Mouse (Mus musculus) neural tube, embryonic 13.5 days (tissue): ENCODE data around the gene Rab11fip4. TPM values are rescaled to one million over a fixed set of nuclear protein-coding genes. Genes with fewer than 3 reads are reported as not detected.

Source experiments
- ATAC-seq: fragments of 200-750 bp; cut with Nextera tagmentation; 2 replicates; pipeline ENCODE4 v1.8.0; 2017; ENCODE audit warnings: low read depth, mild to moderate bottlenecking, moderate TSS enrichment, moderate library complexity
- H3K27ac ChIP-seq: fragments of 300-500 bp; sonication (generic); replicated peaks from 2 replicates; pipeline ENCODE4 v1.5.1; 2015; ENCODE audit warnings: moderate library complexity, mild to moderate bottlenecking, inconsistent platforms
- H3K27me3 ChIP-seq: fragments of 300-500 bp; sonication (generic); 2 replicates; pipeline ENCODE4 v1.6.1; 2015; ENCODE audit warnings: mild to moderate bottlenecking, inconsistent platforms
- H3K36me3 ChIP-seq: fragments of 300-500 bp; sonication (generic); 2 replicates; pipeline ENCODE4 v1.6.1; 2015; ENCODE audit warnings: mild to moderate bottlenecking, inconsistent platforms
- H3K4me1 ChIP-seq: fragments of 300-500 bp; sonication (generic); replicated peaks from 2 replicates; pipeline ENCODE4 v1.6.1; 2015; ENCODE audit warnings: inconsistent platforms
- H3K4me2 ChIP-seq: fragments of 300-500 bp; sonication (generic); 2 replicates; pipeline ENCODE4 v1.6.1; 2015; ENCODE audit warnings: inconsistent platforms, mild to moderate bottlenecking, moderate library complexity
- H3K4me3 ChIP-seq: fragments of 300-500 bp; sonication (generic); 2 replicates; pipeline ENCODE4 v1.5.1; 2015; ENCODE audit warnings: mild to moderate bottlenecking, inconsistent platforms
- H3K9ac ChIP-seq: fragments of 300-500 bp; sonication (generic); 2 replicates; pipeline ENCODE4 v1.6.1; 2015; ENCODE audit warnings: moderate library complexity, mild to moderate bottlenecking, inconsistent platforms
- H3K9me3 ChIP-seq: fragments of 300-500 bp; sonication (generic); 2 replicates; pipeline ENCODE4 v1.6.1; 2016; ENCODE audit warnings: inconsistent platforms
- WGBS: fragments of 180-500 bp; shearing (Covaris S2); methylation state at CpG from one replicate; pipeline ENCODE4 v1.1.7; 2015; 5-methylcytosine and 5-hydroxymethylcytosine counted together
- polyA plus RNA-seq: library from polyadenylated mRNA; unstranded; fragments of >200 nt; fragmentation: Nextera tagmentation; extraction: Ambion mirVana; gene quantifications from 2 replicates; pipeline ENCODE4 v1.2.1, GENCODE M21; 2015

Rab11fip4 gene
- polyA plus RNA-seq, 1 experiment from 2014 or later, result 24.6 TPM

DNA sequence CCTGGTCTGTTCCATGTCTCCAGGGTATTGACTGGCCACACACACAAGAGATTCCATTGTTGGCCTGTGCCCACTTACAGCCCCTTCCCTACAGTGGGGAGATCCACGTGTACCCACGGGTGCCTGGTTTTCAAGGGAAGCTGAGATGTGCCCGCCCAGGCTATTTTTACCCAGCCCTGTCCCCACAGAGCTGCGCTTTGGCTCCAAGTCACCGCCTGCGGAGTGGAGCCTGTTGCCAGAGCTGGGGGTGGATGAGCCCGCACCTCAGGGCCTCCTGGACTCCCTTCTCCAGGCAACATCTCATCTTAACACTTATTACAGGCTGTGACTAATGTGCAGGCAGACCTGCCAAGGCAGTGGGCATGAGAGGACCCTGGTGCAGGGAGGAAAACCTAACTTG lies 83.6 kb downstream of the Rab11fip4 start:
- Histone ChIP-seq H3K4me1 (peaks cover 58% of the 10 kb centered on the region), H3K9ac (no peak overlapping the region), H3K4me3 (no peak overlapping the region), H3K36me3 (no peaks in the 10 kb centered on the region), H3K4me2 (no peak overlapping the region), H3K27ac (no peak overlapping the region), H3K27me3 (no peaks in the 10 kb centered on the region), H3K9me3 (no peaks in the 10 kb centered on the region)
- WGBS, result 85% methylated on average over 7 of the region's 7 CpGs
- ATAC-seq, result no peak

- Histone ChIP-seq H3K9me3 (no peaks in the 10 kb centered on the region), H3K4me2 (no peak overlapping the region), H3K4me3 (no peak overlapping the region), H3K27ac (no peak overlapping the region), H3K4me1 (peaks cover 52% of the 10 kb centered on the region), H3K9ac (no peak overlapping the region), H3K27me3 (no peaks in the 10 kb centered on the region), H3K36me3 (no peaks in the 10 kb centered on the region)
- 77% methylated on average over 12 of the region's 12 CpGs for WGBS
- no peak for ATAC-seq
These were observed 84.3 kb downstream of the Rab11fip4 start for GRCm38 (mm10) chr11:79675285-79675684.

GRCm38 (mm10) chr11:79675994-79676393 lies 85.0 kb downstream of the Rab11fip4 start:
- Histone ChIP-seq H3K27me3 (no peaks in the 10 kb centered on the region), H3K9me3 (no peaks in the 10 kb centered on the region), H3K36me3 (peaks cover 5% of the 10 kb centered on the region), H3K9ac (0 out of 2 replicates have a peak overlapping the region, but pooled peaks have one; percentile 8), H3K4me2 (no peak overlapping the region), H3K4me3 (no peak overlapping the region), H3K27ac (peak overlapping the region; percentile 24; the same call in 1 of the 2 replicates), H3K4me1 (peaks cover 46% of the 10 kb centered on the region)
- 69% methylated on average over 6 of the region's 6 CpGs for WGBS
- ATAC-seq, result no peak

GRCm38 (mm10) chr11:79676483-79676967 lies 85.5 kb downstream of the Rab11fip4 start:
- H3K4me3 ChIP-seq, result no peak overlapping the region
- WGBS, result 67% methylated on average over 2 of the region's 2 CpGs

DNA sequence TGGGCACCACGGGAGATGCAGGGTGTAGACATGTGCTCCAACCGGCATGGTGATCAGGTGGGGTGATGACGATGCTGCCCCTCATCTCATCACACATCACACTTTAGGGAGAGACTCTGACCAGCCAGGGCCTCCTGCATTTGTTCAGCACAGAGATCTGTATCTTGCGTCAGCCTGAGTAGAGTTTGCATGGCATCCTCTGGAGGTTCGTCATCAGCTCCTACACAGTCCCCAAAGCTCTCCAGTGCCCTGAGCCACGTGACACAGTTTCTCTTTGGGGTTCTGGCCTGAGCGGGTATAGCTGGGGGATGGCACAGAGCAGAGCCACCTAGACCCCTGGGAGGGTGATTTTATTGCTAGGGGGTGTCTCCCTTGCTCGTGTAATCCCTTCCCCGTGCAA lies 86.4 kb downstream of the Rab11fip4 start:
- Histone ChIP-seq H3K4me1 (peaks cover 56% of the 10 kb centered on the region), H3K27me3 (no peaks in the 10 kb centered on the region), H3K4me3 (no peak overlapping the region), H3K27ac (no peak overlapping the region), H3K9me3 (no peaks in the 10 kb centered on the region), H3K9ac (no peak overlapping the region), H3K36me3 (peaks cover 8% of the 10 kb centered on the region), H3K4me2 (no peak overlapping the region)
- ATAC-seq, result no peak
- WGBS, result 80% methylated on average over 9 of the region's 9 CpGs

More at GRCm38 (mm10) chr11:79676483-79676967, 85.5 kb downstream of the Rab11fip4 start:
- H3K4me1 ChIP-seq, result peaks cover 50% of the 10 kb centered on the region
- H3K9ac ChIP-seq, result 0 out of 2 replicates have a peak overlapping the region, but pooled peaks have one; percentile 8
- no peaks in the 10 kb centered on the region for H3K9me3 ChIP-seq
- no peak overlapping the region for H3K4me2 ChIP-seq
- no peaks in the 10 kb centered on the region for H3K27me3 ChIP-seq
- peaks cover 8% of the 10 kb centered on the region for H3K36me3 ChIP-seq
- peak overlapping the region; percentile 24; the same call in 1 of the 2 replicates for H3K27ac ChIP-seq
- no peak for ATAC-seq

DNA sequence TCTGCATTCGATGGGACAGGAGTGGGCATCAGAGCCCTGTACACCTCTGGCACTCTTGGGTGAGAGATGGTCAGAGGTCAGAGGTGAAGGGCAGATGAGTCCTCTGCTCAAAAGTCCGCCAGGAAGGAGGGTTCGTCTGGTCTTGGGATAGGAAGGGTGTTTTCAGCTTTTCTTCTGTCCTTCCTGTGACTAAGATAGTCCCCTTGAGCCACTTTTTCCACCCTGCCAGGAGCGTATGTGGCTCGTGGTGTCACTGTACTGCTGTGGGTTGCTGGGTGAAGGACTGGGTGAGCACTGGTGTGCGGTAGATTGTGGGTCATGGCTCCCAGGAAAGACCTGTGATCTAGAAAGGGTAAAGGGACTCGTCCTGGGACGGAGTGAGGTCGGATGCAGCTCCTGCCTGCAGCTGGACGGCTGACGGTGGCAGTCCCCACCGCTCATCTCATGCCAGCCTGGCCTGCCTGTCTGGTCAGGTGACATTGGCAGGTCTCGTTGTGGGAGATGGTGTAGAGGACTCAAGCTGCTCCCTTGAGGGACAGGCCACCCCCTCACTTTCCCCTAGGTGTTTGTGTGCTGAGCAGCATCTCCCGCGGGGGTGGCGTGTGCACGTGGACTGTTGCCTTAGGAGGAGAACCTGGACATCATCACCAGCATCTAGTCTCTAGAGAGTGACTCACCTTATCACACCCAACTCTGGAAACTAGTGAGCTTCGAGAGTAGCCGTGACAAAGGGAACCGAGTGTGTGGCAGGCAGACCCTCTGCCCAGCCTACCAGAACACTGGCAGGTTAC lies 87.5 kb downstream of the Rab11fip4 start:
- Histone ChIP-seq H3K4me3 (no peak overlapping the region), H3K4me2 (no peak overlapping the region), H3K27ac (no peak overlapping the region), H3K9me3 (no peaks in the 10 kb centered on the region), H3K4me1 (peaks cover 52% of the 10 kb centered on the region), H3K36me3 (peaks cover 14% of the 10 kb centered on the region), H3K27me3 (no peaks in the 10 kb centered on the region), H3K9ac (no peak overlapping the region)
- ATAC-seq, result no peak
- WGBS, result 91% methylated on average over 20 of the region's 20 CpGs

DNA sequence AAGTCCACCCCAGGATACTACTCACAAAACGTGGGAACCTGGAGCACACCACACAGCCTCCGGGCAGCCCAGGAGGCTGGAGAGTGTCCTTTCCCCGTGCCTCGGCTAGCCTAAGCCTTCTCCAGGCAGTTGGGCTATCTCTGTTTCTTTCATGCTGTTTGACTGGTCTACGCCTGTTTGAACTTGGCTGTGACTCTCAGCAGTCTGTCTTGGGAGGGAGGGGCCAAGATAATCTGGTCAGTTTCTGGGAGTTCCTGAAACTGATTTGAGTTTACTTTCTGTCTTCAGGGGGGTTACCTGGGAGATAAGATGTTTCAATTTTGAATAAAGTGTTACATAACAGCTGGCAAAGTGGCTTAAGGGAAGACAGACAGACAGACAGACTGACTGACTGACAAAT lies 88.9 kb downstream of the Rab11fip4 start:
- Histone ChIP-seq H3K4me1 (peaks cover 40% of the 10 kb centered on the region), H3K27ac (no peak overlapping the region), H3K9ac (no peak overlapping the region), H3K4me3 (no peak overlapping the region), H3K27me3 (no peaks in the 10 kb centered on the region), H3K9me3 (no peaks in the 10 kb centered on the region), H3K36me3 (peaks cover 22% of the 10 kb centered on the region), H3K4me2 (no peak overlapping the region)
- WGBS, result 86% methylated on average over 5 of the region's 5 CpGs
- no peak for ATAC-seq

DNA sequence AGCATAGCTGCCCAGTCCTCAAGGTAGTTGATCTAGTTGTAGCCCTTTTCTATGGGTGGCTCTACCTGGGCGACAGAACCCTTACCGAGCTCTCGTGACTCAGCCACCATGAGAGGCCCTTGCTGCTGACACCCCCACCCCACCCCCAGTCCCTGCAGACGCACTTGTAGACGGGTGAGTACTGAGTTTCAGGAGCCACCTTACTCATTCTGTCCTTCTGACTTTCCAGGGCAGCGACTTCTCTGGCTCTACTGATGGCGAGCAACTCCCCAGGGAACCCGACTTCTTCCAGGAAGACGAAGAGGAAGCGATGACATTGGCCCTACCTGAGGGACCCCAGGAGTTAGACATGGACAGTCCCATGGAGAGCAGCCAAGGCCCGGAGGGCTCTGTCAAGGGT lies 89.5 kb downstream of the Rab11fip4 start:
- Histone ChIP-seq H3K4me3 (no peak overlapping the region), H3K9me3 (no peaks in the 10 kb centered on the region), H3K9ac (no peak overlapping the region), H3K4me1 (peaks cover 33% of the 10 kb centered on the region), H3K27me3 (no peaks in the 10 kb centered on the region), H3K36me3 (peaks cover 28% of the 10 kb centered on the region), H3K4me2 (no peak overlapping the region), H3K27ac (no peak overlapping the region)
- ATAC-seq, result no peak
- 93% methylated on average over 11 of the region's 11 CpGs for WGBS

DNA sequence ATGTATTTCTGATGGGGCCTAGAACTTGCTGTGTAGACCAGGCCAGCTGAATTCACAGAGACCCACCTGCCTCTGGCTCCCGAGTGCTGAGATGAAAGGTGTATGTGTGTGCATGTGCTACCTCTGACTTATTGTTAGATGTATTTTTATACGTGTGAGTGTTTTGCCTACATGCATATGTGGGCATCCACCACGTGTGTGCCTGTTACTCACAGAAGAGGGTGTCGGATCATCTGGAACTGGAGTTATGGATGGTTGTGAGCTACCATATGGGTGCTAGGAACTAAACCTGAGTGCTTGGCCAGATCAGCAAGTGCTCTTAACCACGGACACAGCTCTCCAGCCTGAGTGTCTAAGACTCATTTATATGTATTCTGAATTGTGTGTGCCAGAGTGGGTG lies 90.2 kb downstream of the Rab11fip4 start:
- no peak overlapping the region for H3K4me2 ChIP-seq
- no peak overlapping the region for H3K27ac ChIP-seq
- ATAC-seq, result no peak
- no peaks in the 10 kb centered on the region for H3K27me3 ChIP-seq
- no peak overlapping the region for H3K4me3 ChIP-seq
- no peak overlapping the region for H3K9ac ChIP-seq
- peaks cover 28% of the 10 kb centered on the region for H3K36me3 ChIP-seq
- WGBS, result 89% methylated on average over 5 of the region's 5 CpGs
- H3K9me3 ChIP-seq, result no peaks in the 10 kb centered on the region
- peaks cover 27% of the 10 kb centered on the region for H3K4me1 ChIP-seq

GRCm38 (mm10) chr11:79681798-79682197 lies 90.8 kb downstream of the Rab11fip4 start:
- no peak overlapping the region for H3K27ac ChIP-seq
- 35% methylated on average over 3 of the region's 3 CpGs for WGBS
- ATAC-seq, result no peak

GRCm38 (mm10) chr11:79685109-79685508 lies 94.1 kb downstream of the Rab11fip4 start:
- Histone ChIP-seq H3K4me2 (no peak overlapping the region), H3K27me3 (no peaks in the 10 kb centered on the region), H3K9me3 (no peaks in the 10 kb centered on the region), H3K9ac (no peak overlapping the region), H3K4me1 (peaks cover 16% of the 10 kb centered on the region; the same call in 1 of the 2 replicates), H3K27ac (no peak overlapping the region), H3K36me3 (peaks cover 53% of the 10 kb centered on the region), H3K4me3 (no peak overlapping the region)
- WGBS, result 87% methylated on average over 11 of the region's 11 CpGs
- ATAC-seq, result no peak

More at GRCm38 (mm10) chr11:79681798-79682197, 90.8 kb downstream of the Rab11fip4 start:
- Histone ChIP-seq H3K4me1 (peaks cover 25% of the 10 kb centered on the region), H3K27me3 (no peaks in the 10 kb centered on the region), H3K9me3 (no peaks in the 10 kb centered on the region), H3K9ac (no peak overlapping the region; the same call in 1 of the 2 replicates), H3K4me2 (no peak overlapping the region), H3K4me3 (no peak overlapping the region), H3K36me3 (peaks cover 34% of the 10 kb centered on the region)

- 67% methylated on average over 26 of the region's 26 CpGs for WGBS
- ATAC-seq, result peak; percentile 82
These were observed 95.6 kb downstream of the Rab11fip4 start for GRCm38 (mm10) chr11:79686501-79687121.

More at GRCm38 (mm10) chr11:79686501-79687121, 95.6 kb downstream of the Rab11fip4 start:
- H3K9me3 ChIP-seq, result no peaks in the 10 kb centered on the region
- no peak overlapping the region for H3K27ac ChIP-seq
- H3K36me3 ChIP-seq, result peaks cover 60% of the 10 kb centered on the region
- H3K9ac ChIP-seq, result no peak overlapping the region
- H3K27me3 ChIP-seq, result no peaks in the 10 kb centered on the region
- no peak overlapping the region for H3K4me2 ChIP-seq
- no peak overlapping the region for H3K4me3 ChIP-seq
- H3K4me1 ChIP-seq, result peaks cover 10% of the 10 kb centered on the region; the same call in 1 of the 2 replicates
